ENCODE assay signal across 15 mouse cellular contexts in genomic region chr4:107846795-107847194, GRCm38 (mm10). TPM values are rescaled to one million over a fixed set of nuclear protein-coding genes. Genes with fewer than 3 reads are reported as not detected.
DNase-seq lines count a peak whose midpoint lies in the region; ATAC-seq lines count a peak whose summit lies in the region.
"Had no signal": no experiment of that assay in that cellular context is flagged by ENCODE, and none has a peak within 500 bp of the region (broad histone marks: within the 10 kb centered on the region; RNA-seq: fewer than 3 reads in every experiment).

No protein-coding gene starts in this region.

- no peak overlapping the region for H3K27ac ChIP-seq in heart, embryonic 12.5 days (ENCODE audit: poor library complexity, severe bottlenecking)
- H3K27ac ChIP-seq in lung, embryonic 15.5 days: no peak overlapping the region
- H3K27ac ChIP-seq in embryonic facial prominence, embryonic 11.5 days (replicated peaks; ENCODE audit: low read depth, low read length): no peak overlapping the region
- no peak overlapping the region for H3K27ac ChIP-seq in hindbrain, embryonic 16.5 days (ENCODE audit: low read depth, low read length)
- H3K27ac ChIP-seq: forebrain, embryonic 12.5 days; neural tube, embryonic 15.5 days had no signal

- peak overlapping the region; percentile 81 for H3K4me2 ChIP-seq in heart, embryonic 12.5 days
- H3K4me2 ChIP-seq in lung, embryonic 15.5 days: peak overlapping the region; percentile 54; the same call in 1 of the 2 replicates
- peak overlapping the region; percentile 58 for H3K4me2 ChIP-seq in embryonic facial prominence, embryonic 11.5 days (ENCODE audit: low read depth, low read length)
- no peak overlapping the region for H3K4me2 ChIP-seq in hindbrain, embryonic 16.5 days (ENCODE audit: low read length)
- H3K4me2 ChIP-seq: neural tube, embryonic 15.5 days had no signal

- peaks cover 10% of the 10 kb centered on the region; the same call in 1 of the 2 replicates for H3K4me1 ChIP-seq in heart, embryonic 12.5 days (replicated peaks)
- H3K4me1 ChIP-seq in lung, embryonic 15.5 days: peaks cover 4% of the 10 kb centered on the region; the same call in 1 of the 2 replicates
- H3K4me1 ChIP-seq in embryonic facial prominence, embryonic 11.5 days (ENCODE audit: control insufficient read depth, insufficient read depth, low read length): no peaks in the 10 kb centered on the region
- H3K4me1 ChIP-seq in hindbrain, embryonic 16.5 days (ENCODE audit: control insufficient read depth, insufficient read depth, low read depth, low read length): no peaks in the 10 kb centered on the region; the same call in 1 of the 2 replicates

- no peak overlapping the region for H3K9ac ChIP-seq in heart, embryonic 12.5 days
- no peak overlapping the region for H3K9ac ChIP-seq in lung, embryonic 15.5 days
- H3K9ac ChIP-seq in embryonic facial prominence, embryonic 11.5 days (replicated peaks; ENCODE audit: low read length): no peak overlapping the region
- H3K9ac ChIP-seq in hindbrain, embryonic 16.5 days (ENCODE audit: low read depth, low read length): no peak overlapping the region
- H3K9ac ChIP-seq: neural tube, embryonic 15.5 days had no signal

- H3K4me3 ChIP-seq in heart, embryonic 12.5 days: peak overlapping the region; percentile 47; the same call in 1 of the 2 replicates
- H3K4me3 ChIP-seq in lung, embryonic 15.5 days: no peak overlapping the region
- no peak overlapping the region; the same call in 1 of the 2 replicates for H3K4me3 ChIP-seq in embryonic facial prominence, embryonic 11.5 days (ENCODE audit: low read depth, low read length)
- H3K4me3 ChIP-seq in hindbrain, embryonic 16.5 days (ENCODE audit: low read length): no peak overlapping the region
- H3K4me3 ChIP-seq: neural tube, embryonic 15.5 days had no signal

- no peaks in the 10 kb centered on the region for H3K36me3 ChIP-seq in heart, embryonic 12.5 days
- H3K36me3 ChIP-seq in lung, embryonic 15.5 days: no peaks in the 10 kb centered on the region
- H3K36me3 ChIP-seq in embryonic facial prominence, embryonic 11.5 days (replicated peaks; ENCODE audit: control insufficient read depth, insufficient read depth, low read depth, low read length): no peaks in the 10 kb centered on the region
- H3K36me3 ChIP-seq in hindbrain, embryonic 16.5 days (ENCODE audit: control insufficient read depth, insufficient read depth, low read length): peaks cover 7% of the 10 kb centered on the region; the same call in 1 of the 2 replicates

- DNase-seq in heart, adult 11 months: no peak
- DNase-seq in lung, adult 18-20 months: no peak
- DNase-seq in embryonic facial prominence, embryonic 11.5 days (ENCODE audit: low spot score): no peak
- no peak for DNase-seq in gastrocnemius, postnatal 4 days (ENCODE audit: low spot score in 2 of 2)
- DNase-seq: cerebellum, adult 11 months; layer of hippocampus, postnatal 36 days; thymus, postnatal 4 days had no signal

- H3K9me3 ChIP-seq in heart, embryonic 12.5 days (replicated peaks): no peaks in the 10 kb centered on the region
- H3K9me3 ChIP-seq in lung, embryonic 15.5 days: no peaks in the 10 kb centered on the region
- no peaks in the 10 kb centered on the region for H3K9me3 ChIP-seq in embryonic facial prominence, embryonic 11.5 days (replicated peaks; ENCODE audit: control insufficient read depth, low read length)
- no peaks in the 10 kb centered on the region for H3K9me3 ChIP-seq in hindbrain, embryonic 16.5 days (ENCODE audit: control insufficient read depth, low read length)
- H3K9me3 ChIP-seq: forebrain, embryonic 12.5 days; G1E; neural tube, embryonic 15.5 days had no signal

- WGBS in heart, embryonic 12.5 days: 56% methylated on average over 7 of the region's 7 CpGs
- 55% methylated on average over 7 of the region's 7 CpGs for WGBS in lung, embryonic 15.5 days
- 59% methylated on average over 7 of the region's 7 CpGs for WGBS in embryonic facial prominence, embryonic 11.5 days
- WGBS in hindbrain, embryonic 16.5 days: 58% methylated on average over 7 of the region's 7 CpGs

- no peak for ATAC-seq in heart, embryonic 12.5 days (ENCODE audit: insufficient number of reproducible peaks, low FRiP score)
- no peak for ATAC-seq in lung, embryonic 15.5 days (ENCODE audit: borderline replicate concordance, extremely low read depth, low FRiP score, low TSS enrichment)
- ATAC-seq in embryonic facial prominence, embryonic 11.5 days (replicated peaks; ENCODE audit: insufficient number of reproducible peaks, low FRiP score, low TSS enrichment, low read depth): 0 out of 2 replicates have a peak, but pooled peaks have one; percentile 7
- 0 out of 2 replicates have a peak, but pooled peaks have one; percentile 5 for ATAC-seq in hindbrain, embryonic 16.5 days
- ATAC-seq: intestine, postnatal 0 days; lung, postnatal 0 days had no signal

- peaks cover 68% of the 10 kb centered on the region for H3K27me3 ChIP-seq in heart, embryonic 12.5 days (replicated peaks)
- H3K27me3 ChIP-seq in lung, embryonic 15.5 days: peaks cover 26% of the 10 kb centered on the region
- peaks cover 22% of the 10 kb centered on the region for H3K27me3 ChIP-seq in embryonic facial prominence, embryonic 11.5 days (ENCODE audit: control insufficient read depth, insufficient read depth, low read length)
- H3K27me3 ChIP-seq in hindbrain, embryonic 16.5 days (replicated peaks; ENCODE audit: control insufficient read depth, insufficient read depth, low read length): 0 out of 2 replicates have a peak, but pooled peaks cover 4% of the 10 kb centered on the region
- H3K27me3 ChIP-seq: neural tube, embryonic 15.5 days had no signal

RNA-seq across cellular contexts. Expression of gene Magoh, which starts 32.8 kb away (rescaled TPM):
- polyA plus RNA-seq in heart, embryonic 12.5 days (2016; fragmentation: Nextera tagmentation; extraction: Ambion mirVana): 106 and 114 TPM in 2 replicates
- 189 and 210 TPM in 2 replicates for polyA plus RNA-seq in lung, embryonic 15.5 days (2015; fragmentation: Nextera tagmentation; extraction: Ambion mirVana)
- polyA plus RNA-seq in embryonic facial prominence, embryonic 11.5 days (2014; fragmentation: Nextera tagmentation; extraction: Ambion mirVana): 272 and 292 TPM in 2 replicates
- 87.7 and 88.8 TPM in 2 replicates for polyA plus RNA-seq in hindbrain, embryonic 16.5 days (2015; fragmentation: Nextera tagmentation; extraction: Ambion mirVana)
- total RNA-seq in gastrocnemius, postnatal 4 days (2021): 10 to 100 TPM; 53.9 to 63.6 TPM

RNA-seq across cellular contexts. Expression of gene 0610037L13Rik, which starts 42.8 kb away (rescaled TPM):
- polyA plus RNA-seq in heart, embryonic 12.5 days (2016; fragmentation: Nextera tagmentation; extraction: Ambion mirVana): 104 and 105 TPM in 2 replicates
- 121 and 128 TPM in 2 replicates for polyA plus RNA-seq in lung, embryonic 15.5 days (2015; fragmentation: Nextera tagmentation; extraction: Ambion mirVana)
- 125 and 135 TPM in 2 replicates for polyA plus RNA-seq in embryonic facial prominence, embryonic 11.5 days (2014; fragmentation: Nextera tagmentation; extraction: Ambion mirVana)
- 95.5 and 98.6 TPM in 2 replicates for polyA plus RNA-seq in hindbrain, embryonic 16.5 days (2015; fragmentation: Nextera tagmentation; extraction: Ambion mirVana)
- 10 to 100 TPM; 69.3 to 81.8 TPM for total RNA-seq in gastrocnemius, postnatal 4 days (2021)

RNA-seq across cellular contexts. Expression of gene Lrp8, which starts 44.7 kb away (rescaled TPM):
- polyA plus RNA-seq in heart, embryonic 12.5 days (2016; fragmentation: Nextera tagmentation; extraction: Ambion mirVana): 1.9 and 2.4 TPM in 2 replicates
- 1.1 and 1.2 TPM in 2 replicates for polyA plus RNA-seq in lung, embryonic 15.5 days (2015; fragmentation: Nextera tagmentation; extraction: Ambion mirVana)
- polyA plus RNA-seq in embryonic facial prominence, embryonic 11.5 days (2014; fragmentation: Nextera tagmentation; extraction: Ambion mirVana): 4.5 and 5.0 TPM in 2 replicates
- 23.8 and 34.7 TPM in 2 replicates for polyA plus RNA-seq in hindbrain, embryonic 16.5 days (2015; fragmentation: Nextera tagmentation; extraction: Ambion mirVana)
- total RNA-seq in gastrocnemius, postnatal 4 days (2021): 1 to 10 TPM; 2.4 to 2.6 TPM

Comparison
In these comparisons a context has a peak if more than half of its experiments do, and no peak if none do; other contexts are left out.
1. ATAC-seq: peak in embryonic facial prominence, embryonic 11.5 days (single experiment) and hindbrain, embryonic 16.5 days (single experiment); none in heart, embryonic 12.5 days (single experiment) and lung, embryonic 15.5 days (single experiment).